27 mouse cellular contexts compared by ENCODE assay signal in the genomic region with DNA sequence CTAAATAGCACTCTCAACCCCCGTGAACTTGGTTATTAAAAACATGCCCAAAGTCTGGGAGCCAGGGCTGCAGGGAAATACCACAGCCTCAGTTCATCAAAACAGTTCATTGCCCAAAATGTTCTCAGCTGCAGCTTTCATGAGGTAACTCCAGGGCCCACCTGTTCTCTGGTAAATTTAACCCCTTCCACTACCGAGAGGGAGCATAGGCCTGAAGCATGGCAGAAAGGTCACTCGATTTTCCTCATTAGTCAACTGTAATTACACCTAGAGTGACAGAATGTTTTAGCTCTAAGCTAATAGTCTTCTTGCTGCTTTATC. TPM values are rescaled to one million over a fixed set of nuclear protein-coding genes. Genes with fewer than 3 reads are reported as not detected.
DNase-seq lines count a peak whose midpoint lies in the region; ATAC-seq and TF ChIP-seq lines count a peak whose summit lies in the region.
"Had no signal": no experiment of that assay in that cellular context is flagged by ENCODE, and none has a peak within 500 bp of the region (broad histone marks: within the 10 kb centered on the region; RNA-seq: fewer than 3 reads in every experiment).

No protein-coding gene starts in this region.

- H3K9me3 ChIP-seq in hindbrain, embryonic 11.5 days (ENCODE audit: control insufficient read depth, low read length), result no peaks in the 10 kb centered on the region
- no peaks in the 10 kb centered on the region for H3K9me3 ChIP-seq in hindbrain, embryonic 14.5 days (ENCODE audit: control insufficient read depth, low read length)
- H3K9me3 ChIP-seq in embryonic facial prominence, embryonic 10.5 days, result no peaks in the 10 kb centered on the region
- H3K9me3 ChIP-seq in embryonic facial prominence, embryonic 11.5 days (replicated peaks; ENCODE audit: control insufficient read depth, low read length), result no peaks in the 10 kb centered on the region
- H3K9me3 ChIP-seq: embryonic facial prominence, embryonic 15.5 days; forebrain, embryonic 12.5 days; forebrain, embryonic 15.5 days; heart, embryonic 10.5 days; heart, embryonic 13.5 days; hindbrain, embryonic 13.5 days had no signal

- ATAC-seq in hindbrain, embryonic 11.5 days (ENCODE audit: low FRiP score), result no peak
- ATAC-seq in hindbrain, embryonic 14.5 days (ENCODE audit: low FRiP score), result no peak
- no peak for ATAC-seq in embryonic facial prominence, embryonic 11.5 days (replicated peaks; ENCODE audit: insufficient number of reproducible peaks, low FRiP score, low TSS enrichment, low read depth)
- ATAC-seq: activated CD4-positive, CD25-positive, alpha-beta regulatory T cell, adult 4 months; CD4-positive, CD25-positive, alpha-beta regulatory T cell, adult 4 months; forebrain, embryonic 15.5 days; inflammation-experienced regulatory T-cells, adult 6 months; intestine, embryonic 16.5 days had no signal

- no peaks in the 10 kb centered on the region for H3K36me3 ChIP-seq in hindbrain, embryonic 11.5 days (ENCODE audit: control insufficient read depth, insufficient read depth, low read length)
- no peaks in the 10 kb centered on the region for H3K36me3 ChIP-seq in hindbrain, embryonic 14.5 days (replicated peaks; ENCODE audit: control insufficient read depth, insufficient read depth)
- no peaks in the 10 kb centered on the region for H3K36me3 ChIP-seq in embryonic facial prominence, embryonic 10.5 days (replicated peaks)
- H3K36me3 ChIP-seq in embryonic facial prominence, embryonic 11.5 days (replicated peaks; ENCODE audit: control insufficient read depth, insufficient read depth, low read depth, low read length), result no peaks in the 10 kb centered on the region
- H3K36me3 ChIP-seq: forebrain, embryonic 12.5 days; forebrain, embryonic 15.5 days; heart, embryonic 10.5 days; hindbrain, embryonic 13.5 days had no signal

- intact Hi-C loops in heart, postnatal 25 days (cut with DNase I), result no loop called here

- H3K4me1 ChIP-seq in hindbrain, embryonic 11.5 days (replicated peaks; ENCODE audit: control insufficient read depth, insufficient read depth, low read length), result no peaks in the 10 kb centered on the region
- no peaks in the 10 kb centered on the region for H3K4me1 ChIP-seq in hindbrain, embryonic 14.5 days (replicated peaks; ENCODE audit: control insufficient read depth, insufficient read depth, low read length)
- H3K4me1 ChIP-seq in embryonic facial prominence, embryonic 10.5 days, result peaks cover 23% of the 10 kb centered on the region
- no peaks in the 10 kb centered on the region; the same call in 1 of the 2 replicates for H3K4me1 ChIP-seq in embryonic facial prominence, embryonic 11.5 days (ENCODE audit: control insufficient read depth, insufficient read depth, low read length)
- H3K4me1 ChIP-seq in lung, adult 2 months (ENCODE audit: control insufficient read depth, insufficient read depth, low read length), result no peaks in the 10 kb centered on the region; the same call in 1 of the 2 replicates
- H3K4me1 ChIP-seq: embryonic facial prominence, embryonic 15.5 days; forebrain, embryonic 12.5 days; forebrain, embryonic 15.5 days; hindbrain, embryonic 13.5 days had no signal

- H3K27me3 ChIP-seq in hindbrain, embryonic 11.5 days (ENCODE audit: control insufficient read depth, insufficient read depth, low read length), result no peaks in the 10 kb centered on the region
- H3K27me3 ChIP-seq in hindbrain, embryonic 14.5 days (ENCODE audit: control insufficient read depth, insufficient read depth, low read length), result no peaks in the 10 kb centered on the region
- no peaks in the 10 kb centered on the region for H3K27me3 ChIP-seq in embryonic facial prominence, embryonic 10.5 days (replicated peaks; ENCODE audit: low read depth, poor library complexity, severe bottlenecking)
- H3K27me3 ChIP-seq in embryonic facial prominence, embryonic 11.5 days (ENCODE audit: control insufficient read depth, insufficient read depth, low read length), result no peaks in the 10 kb centered on the region
- H3K27me3 ChIP-seq: embryonic facial prominence, embryonic 15.5 days; forebrain, embryonic 12.5 days; forebrain, embryonic 15.5 days; heart, embryonic 13.5 days; hindbrain, embryonic 13.5 days had no signal

- 64% methylated on average over 3 of the region's 3 CpGs for WGBS in hindbrain, embryonic 11.5 days
- 78% methylated on average over 3 of the region's 3 CpGs for WGBS in hindbrain, embryonic 14.5 days
- 50% methylated on average over 3 of the region's 3 CpGs for WGBS in embryonic facial prominence, embryonic 10.5 days
- WGBS in embryonic facial prominence, embryonic 11.5 days, result 32% methylated on average over 3 of the region's 3 CpGs
- 62% methylated on average over 3 of the region's 3 CpGs for WGBS in lung, adult 2 months

- no peak overlapping the region for H3K4me3 ChIP-seq in hindbrain, embryonic 11.5 days (ENCODE audit: low read depth, low read length)
- no peak overlapping the region for H3K4me3 ChIP-seq in hindbrain, embryonic 14.5 days (replicated peaks; ENCODE audit: low read length)
- H3K4me3 ChIP-seq in embryonic facial prominence, embryonic 10.5 days, result no peak overlapping the region
- H3K4me3 ChIP-seq in embryonic facial prominence, embryonic 11.5 days (ENCODE audit: low read depth, low read length), result no peak overlapping the region
- no peak overlapping the region for H3K4me3 ChIP-seq in lung, adult 2 months (replicated peaks; ENCODE audit: extremely low read depth, low read depth, low read length)
- H3K4me3 ChIP-seq: embryonic facial prominence, embryonic 15.5 days; erythroblast, embryonic 14.5 days; forebrain, embryonic 12.5 days; forebrain, embryonic 15.5 days; heart, adult 2 months; heart, embryonic 10.5 days; heart, embryonic 13.5 days; hindbrain, embryonic 13.5 days had no signal

- no peak for TF ChIP-seq POLR2A in lung, adult 2 months (IDR thresholded peaks at IDR 0.05; ENCODE audit: borderline replicate concordance, extremely low read depth, low read depth, low read length)

- DNase-seq in hindbrain, embryonic 11.5 days (ENCODE audit: low spot score), result peak; percentile 2
- DNase-seq in hindbrain, embryonic 14.5 days (ENCODE audit: low spot score), result no peak
- peak; percentile 37 for DNase-seq in embryonic facial prominence, embryonic 10.5 days (ENCODE audit: low spot score)
- DNase-seq in embryonic facial prominence, embryonic 11.5 days (ENCODE audit: low spot score), result peak; percentile 58
- DNase-seq in forelimb bud, embryonic 11.5 days (ENCODE audit: low read depth, low spot score), result peak; percentile 17
- no peak for DNase-seq in left cerebral cortex, adult 18-20 months (ENCODE audit: low spot score in 2 of 2)
- DNase-seq in lung, adult 2 months, result no peak
- no peak for DNase-seq in heart, postnatal 25 days (ENCODE audit: low spot score)
- DNase-seq: adrenal gland, adult 8-10 months; adrenal gland, postnatal 25 days; cerebellum, adult 11-12 months; cerebellum, adult 8-10 months; cerebellum, postnatal 36 days; gastrocnemius, postnatal 25 days had no signal

- no peak for TF ChIP-seq CTCF in lung, adult 2 months (IDR thresholded peaks at IDR 0.05; ENCODE audit: insufficient read depth, low read length)

- no peak overlapping the region for H3K4me2 ChIP-seq in hindbrain, embryonic 11.5 days (replicated peaks; ENCODE audit: low read depth, low read length)
- no peak overlapping the region for H3K4me2 ChIP-seq in hindbrain, embryonic 14.5 days (replicated peaks)
- no peak overlapping the region for H3K4me2 ChIP-seq in embryonic facial prominence, embryonic 11.5 days (ENCODE audit: low read depth, low read length)
- H3K4me2 ChIP-seq: embryonic facial prominence, embryonic 15.5 days; forebrain, embryonic 12.5 days; forebrain, embryonic 15.5 days; heart, embryonic 13.5 days; hindbrain, embryonic 13.5 days had no signal

- H3K9ac ChIP-seq in hindbrain, embryonic 11.5 days (ENCODE audit: low read depth, low read length), result no peak overlapping the region
- no peak overlapping the region for H3K9ac ChIP-seq in hindbrain, embryonic 14.5 days
- no peak overlapping the region for H3K9ac ChIP-seq in embryonic facial prominence, embryonic 11.5 days (replicated peaks; ENCODE audit: low read length)
- H3K9ac ChIP-seq: embryonic facial prominence, embryonic 15.5 days; forebrain, embryonic 12.5 days; forebrain, embryonic 15.5 days; heart, embryonic 13.5 days; hindbrain, embryonic 13.5 days had no signal

- H3K27ac ChIP-seq in hindbrain, embryonic 11.5 days (ENCODE audit: low read depth, low read length), result no peak overlapping the region
- no peak overlapping the region for H3K27ac ChIP-seq in hindbrain, embryonic 14.5 days
- no peak overlapping the region for H3K27ac ChIP-seq in embryonic facial prominence, embryonic 10.5 days (replicated peaks)
- H3K27ac ChIP-seq in embryonic facial prominence, embryonic 11.5 days (replicated peaks; ENCODE audit: low read depth, low read length), result no peak overlapping the region
- H3K27ac ChIP-seq: embryonic facial prominence, embryonic 15.5 days; forebrain, embryonic 12.5 days; forebrain, embryonic 15.5 days; heart, adult 2 months; heart, embryonic 10.5 days; heart, embryonic 13.5 days; hindbrain, embryonic 13.5 days; hindbrain, postnatal 0 days had no signal

RNA-seq across cellular contexts. Expression of a gene that starts 46.2 kb away (rescaled TPM):
- 1.9 and 2.7 TPM in 2 replicates for polyA plus RNA-seq in hindbrain, embryonic 11.5 days (2014; fragmentation: Nextera tagmentation; extraction: Ambion mirVana)
- 0.17 and 0.89 TPM in 2 replicates for polyA plus RNA-seq in hindbrain, embryonic 14.5 days (2014; fragmentation: Nextera tagmentation; extraction: Ambion mirVana)
- polyA plus RNA-seq in embryonic facial prominence, embryonic 10.5 days (2016; fragmentation: Nextera tagmentation; extraction: Ambion mirVana), result 1.5 and 1.6 TPM in 2 replicates
- 1.9 and 2.4 TPM in 2 replicates for polyA plus RNA-seq in embryonic facial prominence, embryonic 11.5 days (2014; fragmentation: Nextera tagmentation; extraction: Ambion mirVana)
- 1 to 10 TPM; 1.4 to 1.5 TPM for total RNA-seq in left cerebral cortex, adult 18-20 months (2021)
- polyA plus RNA-seq in lung, adult 2 months (2012; rRNA removed), result 0.23 and 0.44 TPM in 2 replicates
- total RNA-seq in heart, postnatal 25 days (2021), result under 1 TPM; 0.22 to 0.26 TPM

Comparison
In these comparisons a context has a peak if more than half of its experiments do, and no peak if none do; other contexts are left out.
1. DNase-seq: peak in hindbrain, embryonic 11.5 days (single experiment), embryonic facial prominence, embryonic 10.5 days (single experiment), embryonic facial prominence, embryonic 11.5 days (single experiment) and forelimb bud, embryonic 11.5 days (single experiment); none in hindbrain, embryonic 14.5 days (single experiment), left cerebral cortex, adult 18-20 months (0 of 2), lung, adult 2 months (single experiment) and heart, postnatal 25 days (single experiment).